Mouse (Mus musculus) gastrocnemius, postnatal 10 days (tissue): ENCODE data around the gene Rasl2-9. TPM values are rescaled to one million over a fixed set of nuclear protein-coding genes. Genes with fewer than 3 reads are reported as not detected.
A peak's percentile ranks its signal among the peaks of the same experiment; 100 is the strongest.
"Not testable (repeated sequence)": the region's sequence is repeated elsewhere in the genome, so short reads cannot be mapped to it uniquely, and the experiment has no call there.

ENCODE experiments used
- DNase-seq: peaks from one replicate; pipeline ENCODE4 v3.0.0; 2021; ENCODE audit warnings: mixed read lengths
- microRNA-seq, 2 experiments: library from miRNA; unstranded; fragments of <30 nt; microRNA quantifications; one replicate each; pipeline ENCODE4 v1.2.0; 2021
- total RNA-seq, 2 experiments: library from RNA; stranded (reverse); gene quantifications; 2 replicates each; pipeline ENCODE4 v1.2.3; 2021

Rasl2-9 gene
- total RNA-seq, 2 experiments from 2014 or later: 2.4 to 2.6 TPM

- DNase-seq: no peak
Observed at GRCm38 (mm10) chr7:5080815-5081214, 44.9 kb downstream of the Rasl2-9 start.

- peak; percentile 96 for DNase-seq
Observed at GRCm38 (mm10) chr7:5080010-5080751, 45.6 kb downstream of the Rasl2-9 start, which contains the start of gene Epn1. Gene Epn1, plus strand, starts transcription at chr7:5080235.

- DNase-seq: not testable (repeated sequence)
Observed at GRCm38 (mm10) chr7:5079365-5080009, 46.3 kb downstream of the Rasl2-9 start.

GRCm38 (mm10) chr7:5076931-5077330, 48.8 kb downstream of the Rasl2-9 start:
- DNase-seq: no peak

- DNase-seq: no peak
Observed at GRCm38 (mm10) chr7:5074984-5075383, 50.8 kb downstream of the Rasl2-9 start.

Small RNA genes within 50 kb of the gene (microRNA-seq; reads per million reads assigned to microRNA genes)
- gene Gm26217: 0 reads per million in 2 experiments

Other genes starting within 250 kb of the Rasl2-9 start
- gene Isoc2a, start 248.8 kb downstream of the Rasl2-9 start, total RNA-seq: 10 to 100 TPM; 13.3 to 14.3 TPM
- under 1 TPM in 1 of 2 experiments, not detected in 1; 0.19 TPM for gene Gm36210, start 219.4 kb downstream of the Rasl2-9 start, total RNA-seq
- 10 to 100 TPM in 1 of 2 experiments, 1 to 10 TPM in 1; 9.9 to 10.5 TPM for gene Zfp628, start 210.7 kb downstream of the Rasl2-9 start, total RNA-seq
- 1 to 10 TPM; 1.9 to 4.4 TPM for gene Nat14, start 203.9 kb downstream of the Rasl2-9 start, total RNA-seq
- gene Ssc5d, start 200.2 kb downstream of the Rasl2-9 start, total RNA-seq: 10 to 100 TPM; 43.3 to 55.0 TPM
- 10 to 100 TPM; 31.0 to 46.5 TPM for gene Sbk2, start 161.5 kb downstream of the Rasl2-9 start, total RNA-seq
- under 1 TPM in 1 of 2 experiments, not detected in 1; 0.28 TPM for gene Sbk3, start 154.8 kb downstream of the Rasl2-9 start, total RNA-seq
- 10 to 100 TPM; 15.2 to 18.2 TPM for gene Zfp579, start 129.8 kb downstream of the Rasl2-9 start, total RNA-seq
- gene Zfp524, start 111.5 kb downstream of the Rasl2-9 start, total RNA-seq: 1 to 10 TPM; 6.9 to 8.0 TPM
- gene Fiz1, start 111.3 kb downstream of the Rasl2-9 start, total RNA-seq: 10 to 100 TPM; 16.4 to 20.0 TPM
- gene Gm44973, start 110.5 kb downstream of the Rasl2-9 start, total RNA-seq: not detected
- 10 to 100 TPM; 16.8 to 21.0 TPM for gene Zfp865, start 105.6 kb downstream of the Rasl2-9 start, total RNA-seq
- gene Ccdc106, start 105.4 kb downstream of the Rasl2-9 start, total RNA-seq: 1 to 10 TPM in 1 of 2 experiments, under 1 TPM in 1; 0.35 to 1.4 TPM
- gene 4632433K11Rik, start 91.8 kb downstream of the Rasl2-9 start, total RNA-seq: under 1 TPM in 1 of 2 experiments, not detected in 1; 0.49 TPM
- gene Zfp784, start 87.5 kb downstream of the Rasl2-9 start, total RNA-seq: 1 to 10 TPM; 4.9 to 6.0 TPM
- gene Zfp580, start 74.4 kb downstream of the Rasl2-9 start, total RNA-seq: 1 to 10 TPM; 7.3 to 10.0 TPM
- 10 to 100 TPM; 70.2 to 94.0 TPM for gene U2af2, start 63.8 kb downstream of the Rasl2-9 start, total RNA-seq
- gene Epn1, start 45.7 kb downstream of the Rasl2-9 start, total RNA-seq: 100 to 1,000 TPM in 1 of 2 experiments, 10 to 100 TPM in 1; 96.7 to 110 TPM
- not detected for gene Rfpl4, start 9.0 kb downstream of the Rasl2-9 start, total RNA-seq
- gene Vmn1r55, start 23.7 kb upstream of the Rasl2-9 start, total RNA-seq: not detected
- not detected for gene Vmn1r56, start 70.8 kb upstream of the Rasl2-9 start, total RNA-seq
- gene Vmn1r57, start 92.5 kb upstream of the Rasl2-9 start, total RNA-seq: not detected
- not detected for gene Gm5065, start 224.6 kb upstream of the Rasl2-9 start, total RNA-seq
- gene Nlrp2, start 225.1 kb upstream of the Rasl2-9 start, total RNA-seq: not detected